In the genomic region with DNA sequence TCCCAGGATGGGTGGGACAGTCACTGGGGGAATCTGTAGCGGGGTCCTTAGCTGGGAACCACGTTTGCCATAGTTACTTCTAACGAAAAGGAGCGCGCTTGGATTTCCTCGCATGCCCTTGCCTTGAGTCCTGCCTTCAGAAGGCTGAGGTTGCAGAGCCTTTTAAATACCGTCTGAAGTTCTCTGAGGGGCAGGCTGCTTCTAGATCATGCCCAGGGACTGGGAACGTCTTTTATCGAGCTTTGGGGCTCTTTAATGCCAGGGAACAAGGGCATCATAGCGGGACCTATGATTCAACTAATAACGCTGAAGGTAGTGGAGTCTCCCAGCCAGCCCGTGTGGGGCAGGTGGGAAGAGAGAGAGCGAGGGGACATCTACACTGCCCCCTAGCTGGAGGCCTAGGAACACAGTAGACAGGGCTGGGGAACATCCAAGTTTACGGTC, we compare ENCODE assay signal across 8 mouse cellular contexts.
DNase-seq lines count a peak whose midpoint lies in the region; ATAC-seq and TF ChIP-seq lines count a peak whose summit lies in the region.

No protein-coding gene starts in this region.

- peak overlapping the region; percentile 67 for H3K4me2 ChIP-seq in heart, embryonic 15.5 days
- H3K4me2 ChIP-seq in midbrain, embryonic 15.5 days = peak overlapping the region; percentile 52

- H3K4me1 ChIP-seq in heart, embryonic 15.5 days (replicated peaks) = peaks cover 3% of the 10 kb centered on the region; the same call in 1 of the 2 replicates
- peaks cover 43% of the 10 kb centered on the region for H3K4me1 ChIP-seq in midbrain, embryonic 15.5 days

- peaks cover 14% of the 10 kb centered on the region for H3K27me3 ChIP-seq in heart, embryonic 15.5 days
- no peaks in the 10 kb centered on the region for H3K27me3 ChIP-seq in midbrain, embryonic 15.5 days (replicated peaks)

- H3K4me3 ChIP-seq in gastrocnemius, adult 2 months = peak overlapping the region; percentile 4; the same call in 1 of the 2 replicates
- peak overlapping the region; percentile 41 for H3K4me3 ChIP-seq in heart, embryonic 15.5 days
- peak overlapping the region; percentile 29 for H3K4me3 ChIP-seq in midbrain, embryonic 15.5 days

- H3K36me3 ChIP-seq in heart, embryonic 15.5 days = no peaks in the 10 kb centered on the region
- no peaks in the 10 kb centered on the region for H3K36me3 ChIP-seq in midbrain, embryonic 15.5 days (replicated peaks)

- peak; percentile 57 for TF ChIP-seq CTCF in gastrocnemius, adult 2 months (IDR thresholded peaks at IDR 0.05)

- no peaks in the 10 kb centered on the region for H3K9me3 ChIP-seq in heart, embryonic 15.5 days (replicated peaks)
- no peaks in the 10 kb centered on the region for H3K9me3 ChIP-seq in midbrain, embryonic 15.5 days

- no peak overlapping the region for H3K9ac ChIP-seq in heart, embryonic 15.5 days
- H3K9ac ChIP-seq in midbrain, embryonic 15.5 days = no peak overlapping the region

- intact Hi-C loops in gastrocnemius, adult 2 months (cut with DNase I) = no loop called here

- no peak for ATAC-seq in heart, embryonic 15.5 days (replicated peaks; ENCODE audit: insufficient number of reproducible peaks, insufficient read depth, low FRiP score, low read depth)
- ATAC-seq in midbrain, embryonic 15.5 days (replicated peaks) = peak; percentile 78; the same call in 1 of the 2 replicates

- no peak overlapping the region for H3K27ac ChIP-seq in gastrocnemius, adult 2 months
- no peak overlapping the region for H3K27ac ChIP-seq in heart, embryonic 15.5 days
- peak overlapping the region; percentile 48 for H3K27ac ChIP-seq in midbrain, embryonic 15.5 days

- under 1% methylated on average over 14 of the region's 14 CpGs for WGBS in heart, embryonic 15.5 days
- WGBS in midbrain, embryonic 15.5 days = 1% methylated on average over 14 of the region's 14 CpGs

- DNase-seq in gastrocnemius, adult 2 months = no peak
- no peak for DNase-seq in gastrocnemius, postnatal 4 days (ENCODE audit: low spot score in 2 of 2)
- DNase-seq in cerebellum, postnatal 14 days = peak; percentile 61
- peak; percentile 24 for DNase-seq in kidney, postnatal 14 days
- no peak for DNase-seq in urinary bladder, postnatal 36 days (ENCODE audit: low spot score in 2 of 2)
- DNase-seq in testis, postnatal 10 days (ENCODE audit: low spot score) = no peak

Comparison
In these comparisons a context has a peak if more than half of its experiments do, and no peak if none do; other contexts are left out.
1. DNase-seq: peak in cerebellum, postnatal 14 days (2 of 2) and kidney, postnatal 14 days (single experiment); none in gastrocnemius, adult 2 months (single experiment), gastrocnemius, postnatal 4 days (0 of 2), urinary bladder, postnatal 36 days (0 of 2) and testis, postnatal 10 days (single experiment).
2. Peak in every context shown above with its lines, with median percentiles within 50 percentile points of each other: H3K4me3 ChIP-seq.